Mouse (Mus musculus): Measurements from ENCODE around the gene Gm17657. TPM values are rescaled to one million over a fixed set of nuclear protein-coding genes. Genes with fewer than 3 reads are reported as not detected.
"Not testable (repeated sequence)": the region's sequence is repeated elsewhere in the genome, so short reads cannot be mapped to it uniquely, and the experiment has no call there.

Gm17657 gene
- polyA plus RNA-seq, 1 experiment = not detected

GRCm38 (mm10) chr17:29533866-29534265 lies 15.6 kb downstream of the Gm17657 start:
- WGBS = 90% methylated on average over 11 of the region's 11 CpGs
- DNase-seq = no peak
- no peaks in the 10 kb centered on the region for H3K27me3 ChIP-seq (replicated peaks; ENCODE audit: control insufficient read depth, insufficient read depth, low read length)
- H3K4me3 ChIP-seq (ENCODE audit: insufficient read depth, low read depth, low read length) = no peak overlapping the region
- no peaks in the 10 kb centered on the region for H3K4me1 ChIP-seq (ENCODE audit: control insufficient read depth, insufficient read depth, low read length)
- H3K36me3 ChIP-seq (ENCODE audit: control insufficient read depth, insufficient read depth, low read length) = no peaks in the 10 kb centered on the region
- H3K27ac ChIP-seq (ENCODE audit: insufficient read depth, low read depth, low read length) = no peak overlapping the region
- TF ChIP-seq CTCF (conservative IDR thresholded peaks at IDR 0.05; ENCODE audit: insufficient read depth, insufficient read length, low read depth, low read length) (no peak), POLR2A (IDR thresholded peaks at IDR 0.05; ENCODE audit: low read depth, low read length) (no peak)

- DNase-seq = no peak
- H3K4me3 ChIP-seq (ENCODE audit: insufficient read depth, low read depth, low read length) = no peak overlapping the region
- no peak for TF ChIP-seq POLR2A (IDR thresholded peaks at IDR 0.05; ENCODE audit: low read depth, low read length)
- H3K4me1 ChIP-seq (ENCODE audit: control insufficient read depth, insufficient read depth, low read length) = no peaks in the 10 kb centered on the region
- H3K36me3 ChIP-seq (ENCODE audit: control insufficient read depth, insufficient read depth, low read length) = no peaks in the 10 kb centered on the region
- WGBS = 42% methylated on average over 10 of the region's 10 CpGs
- no peaks in the 10 kb centered on the region for H3K27me3 ChIP-seq (replicated peaks; ENCODE audit: control insufficient read depth, insufficient read depth, low read length)
- no peak overlapping the region for H3K27ac ChIP-seq (ENCODE audit: insufficient read depth, low read depth, low read length)
Observed at GRCm38 (mm10) chr17:29531757-29532384, 17.6 kb downstream of the Gm17657 start.

GRCm38 (mm10) chr17:29531278-29531677 lies 18.2 kb downstream of the Gm17657 start:
- Histone ChIP-seq H3K4me1 (ENCODE audit: control insufficient read depth, insufficient read depth, low read length) (no peaks in the 10 kb centered on the region), H3K27ac (ENCODE audit: insufficient read depth, low read depth, low read length) (no peak overlapping the region), H3K27me3 (replicated peaks; ENCODE audit: control insufficient read depth, insufficient read depth, low read length) (no peaks in the 10 kb centered on the region), H3K36me3 (ENCODE audit: control insufficient read depth, insufficient read depth, low read length) (no peaks in the 10 kb centered on the region), H3K4me3 (ENCODE audit: insufficient read depth, low read depth, low read length) (no peak overlapping the region)
- 81% methylated on average over 9 of the region's 9 CpGs for WGBS
- no peak for TF ChIP-seq CTCF (conservative IDR thresholded peaks at IDR 0.05; ENCODE audit: insufficient read depth, insufficient read length, low read depth, low read length)
- TF ChIP-seq POLR2A (IDR thresholded peaks at IDR 0.05; ENCODE audit: low read depth, low read length) = no peak
- DNase-seq = no peak

- no peak overlapping the region for H3K27ac ChIP-seq (ENCODE audit: insufficient read depth, low read depth, low read length)
- 88% methylated on average over 6 of the region's 6 CpGs for WGBS
- no peak for DNase-seq
- H3K36me3 ChIP-seq (ENCODE audit: control insufficient read depth, insufficient read depth, low read length) = no peaks in the 10 kb centered on the region
- TF ChIP-seq CTCF (conservative IDR thresholded peaks at IDR 0.05; ENCODE audit: insufficient read depth, insufficient read length, low read depth, low read length) = no peak
- TF ChIP-seq POLR2A (IDR thresholded peaks at IDR 0.05; ENCODE audit: low read depth, low read length) = no peak
- no peaks in the 10 kb centered on the region for H3K4me1 ChIP-seq (ENCODE audit: control insufficient read depth, insufficient read depth, low read length)
- H3K4me3 ChIP-seq (ENCODE audit: insufficient read depth, low read depth, low read length) = no peak overlapping the region
- no peaks in the 10 kb centered on the region for H3K27me3 ChIP-seq (replicated peaks; ENCODE audit: control insufficient read depth, insufficient read depth, low read length)
Observed at GRCm38 (mm10) chr17:29530508-29530907, 18.9 kb downstream of the Gm17657 start.

GRCm38 (mm10) chr17:29528568-29529187 lies 20.8 kb downstream of the Gm17657 start:
- Histone ChIP-seq H3K27ac (ENCODE audit: insufficient read depth, low read depth, low read length) (no peak overlapping the region), H3K27me3 (replicated peaks; ENCODE audit: control insufficient read depth, insufficient read depth, low read length) (no peaks in the 10 kb centered on the region), H3K4me1 (ENCODE audit: control insufficient read depth, insufficient read depth, low read length) (no peaks in the 10 kb centered on the region), H3K36me3 (ENCODE audit: control insufficient read depth, insufficient read depth, low read length) (no peaks in the 10 kb centered on the region), H3K4me3 (ENCODE audit: insufficient read depth, low read depth, low read length) (no peak overlapping the region)
- TF ChIP-seq POLR2A (IDR thresholded peaks at IDR 0.05; ENCODE audit: low read depth, low read length) (no peak), CTCF (conservative IDR thresholded peaks at IDR 0.05; ENCODE audit: insufficient read depth, insufficient read length, low read depth, low read length) (peak; percentile 91)
- peak; percentile 31 for DNase-seq
- 71% methylated on average over 8 of the region's 8 CpGs for WGBS

- H3K27me3 ChIP-seq (replicated peaks; ENCODE audit: control insufficient read depth, insufficient read depth, low read length) = no peaks in the 10 kb centered on the region
- DNase-seq = no peak
- 82% methylated on average over 2 of the region's 2 CpGs for WGBS
Observed at GRCm38 (mm10) chr17:29525613-29526012, 23.8 kb downstream of the Gm17657 start.

GRCm38 (mm10) chr17:29519731-29520130 lies 29.7 kb downstream of the Gm17657 start:
- TF ChIP-seq CTCF (conservative IDR thresholded peaks at IDR 0.05; ENCODE audit: insufficient read depth, insufficient read length, low read depth, low read length) (no peak), POLR2A (IDR thresholded peaks at IDR 0.05; ENCODE audit: low read depth, low read length) (no peak)
- Histone ChIP-seq H3K4me1 (ENCODE audit: control insufficient read depth, insufficient read depth, low read length) (no peaks in the 10 kb centered on the region), H3K4me3 (ENCODE audit: insufficient read depth, low read depth, low read length) (no peak overlapping the region), H3K36me3 (ENCODE audit: control insufficient read depth, insufficient read depth, low read length) (no peaks in the 10 kb centered on the region), H3K27ac (ENCODE audit: insufficient read depth, low read depth, low read length) (no peak overlapping the region), H3K27me3 (replicated peaks; ENCODE audit: control insufficient read depth, insufficient read depth, low read length) (no peaks in the 10 kb centered on the region)
- no peak for DNase-seq
- WGBS = 73% methylated on average over 8 of the region's 8 CpGs

More at GRCm38 (mm10) chr17:29525613-29526012, 23.8 kb downstream of the Gm17657 start:
- H3K4me1 ChIP-seq (ENCODE audit: control insufficient read depth, insufficient read depth, low read length) = no peaks in the 10 kb centered on the region
- no peak overlapping the region for H3K27ac ChIP-seq (ENCODE audit: insufficient read depth, low read depth, low read length)
- no peak for TF ChIP-seq CTCF (conservative IDR thresholded peaks at IDR 0.05; ENCODE audit: insufficient read depth, insufficient read length, low read depth, low read length)
- no peak for TF ChIP-seq POLR2A (IDR thresholded peaks at IDR 0.05; ENCODE audit: low read depth, low read length)
- H3K36me3 ChIP-seq (ENCODE audit: control insufficient read depth, insufficient read depth, low read length) = no peaks in the 10 kb centered on the region
- no peak overlapping the region for H3K4me3 ChIP-seq (ENCODE audit: insufficient read depth, low read depth, low read length)

- not testable (repeated sequence) for H3K27ac ChIP-seq (ENCODE audit: insufficient read depth, low read depth, low read length); H3K4me3 ChIP-seq (ENCODE audit: insufficient read depth, low read depth, low read length); DNase-seq; H3K36me3 ChIP-seq (ENCODE audit: control insufficient read depth, insufficient read depth, low read length); H3K4me1 ChIP-seq (ENCODE audit: control insufficient read depth, insufficient read depth, low read length); H3K27me3 ChIP-seq (replicated peaks; ENCODE audit: control insufficient read depth, insufficient read depth, low read length)
- 83% methylated on average over 5 of the region's 5 CpGs for WGBS
Observed at GRCm38 (mm10) chr17:29518665-29519064, 30.8 kb downstream of the Gm17657 start.

Data from kidney, adult 2 months (tissue).